Comparison of ENCODE assay signal across 8 mouse cellular contexts in genomic region chr3:103438791-103439354, GRCm38 (mm10).
DNase-seq lines count a peak whose midpoint lies in the region; ATAC-seq and TF ChIP-seq lines count a peak whose summit lies in the region.

No protein-coding gene starts in this region.

- H3K4me3 ChIP-seq in kidney, adult 2 months (ENCODE audit: insufficient read depth, low read depth, low read length) = no peak overlapping the region
- H3K4me3 ChIP-seq in kidney, embryonic 16.5 days (ENCODE audit: low read length) = no peak overlapping the region
- no peak overlapping the region for H3K4me3 ChIP-seq in thymus, adult 2 months (ENCODE audit: control insufficient read depth, insufficient read depth, low read length)

- H3K4me2 ChIP-seq in kidney, embryonic 16.5 days (replicated peaks; ENCODE audit: low read depth, low read length) = no peak overlapping the region

- no peak for ATAC-seq in kidney, embryonic 16.5 days (ENCODE audit: low FRiP score, low TSS enrichment)

- TF ChIP-seq CTCF in kidney, adult 2 months (conservative IDR thresholded peaks at IDR 0.05; ENCODE audit: insufficient read depth, insufficient read length, low read depth, low read length) = peak; percentile 68
- peak; percentile 51; the same call in 1 of the 2 replicates for TF ChIP-seq CTCF in thymus, adult 2 months (IDR thresholded peaks at IDR 0.05; ENCODE audit: borderline replicate concordance, control insufficient read depth, extremely low read depth, insufficient read depth, low read length, poor library complexity)

- H3K9me3 ChIP-seq in kidney, embryonic 16.5 days (ENCODE audit: low read length) = no peaks in the 10 kb centered on the region

- H3K9ac ChIP-seq in kidney, embryonic 16.5 days (replicated peaks; ENCODE audit: low read length) = no peak overlapping the region

- H3K4me1 ChIP-seq in kidney, adult 2 months (ENCODE audit: control insufficient read depth, insufficient read depth, low read length) = no peaks in the 10 kb centered on the region
- H3K4me1 ChIP-seq in kidney, embryonic 16.5 days (ENCODE audit: insufficient read depth, low read length) = peaks cover 3% of the 10 kb centered on the region; the same call in 1 of the 2 replicates
- H3K4me1 ChIP-seq in thymus, adult 2 months (replicated peaks; ENCODE audit: control insufficient read depth, insufficient read depth, low read length) = peaks cover 11% of the 10 kb centered on the region

- no peaks in the 10 kb centered on the region for H3K27me3 ChIP-seq in kidney, adult 2 months (replicated peaks; ENCODE audit: control insufficient read depth, insufficient read depth, low read length)
- H3K27me3 ChIP-seq in kidney, embryonic 16.5 days (ENCODE audit: insufficient read depth, low read length) = no peaks in the 10 kb centered on the region
- H3K27me3 ChIP-seq in thymus, adult 2 months (ENCODE audit: control insufficient read depth, insufficient read depth, low read length) = no peaks in the 10 kb centered on the region

- no peaks in the 10 kb centered on the region for H3K36me3 ChIP-seq in kidney, adult 2 months (ENCODE audit: control insufficient read depth, insufficient read depth, low read length)
- H3K36me3 ChIP-seq in kidney, embryonic 16.5 days (ENCODE audit: insufficient read depth, low read length) = no peaks in the 10 kb centered on the region
- no peaks in the 10 kb centered on the region for H3K36me3 ChIP-seq in thymus, adult 2 months (ENCODE audit: control insufficient read depth, insufficient read depth, low read length)

- H3K27ac ChIP-seq in kidney, adult 2 months (ENCODE audit: insufficient read depth, low read depth, low read length) = no peak overlapping the region
- H3K27ac ChIP-seq in kidney, embryonic 16.5 days (ENCODE audit: low read length) = no peak overlapping the region
- no peak overlapping the region for H3K27ac ChIP-seq in thymus, adult 2 months (ENCODE audit: control insufficient read depth, insufficient read depth, low read length)

- intact Hi-C loops in heart, postnatal 36 days (cut with DNase I) = no loop called here
- intact Hi-C loops in left cerebral cortex, postnatal 36 days (cut with DNase I) = no loop called here

- no peak for TF ChIP-seq POLR2A in kidney, adult 2 months (IDR thresholded peaks at IDR 0.05; ENCODE audit: low read depth, low read length)
- TF ChIP-seq POLR2A in thymus, adult 2 months (IDR thresholded peaks at IDR 0.05; ENCODE audit: control insufficient read depth, extremely low read depth, insufficient read depth, low read length, poor library complexity) = no peak

- WGBS in kidney, adult 2 months = 75% methylated on average over 12 of the region's 12 CpGs
- 66% methylated on average over 12 of the region's 12 CpGs for WGBS in kidney, embryonic 16.5 days
- WGBS in thymus, adult 2 months = 44% methylated on average over 12 of the region's 12 CpGs

- DNase-seq in kidney, adult 2 months = peak; percentile 47
- peak; percentile 51 to 86 for DNase-seq in adrenal gland, adult (ENCODE audit: inconsistent age in 2 of 2, low spot score in 1 of 2)
- DNase-seq in embryo, embryonic 10.5 days (ENCODE audit: low spot score) = peak; percentile 84
- peak; percentile 55 to 66 for DNase-seq in heart, postnatal 36 days
- DNase-seq in left cerebral cortex, postnatal 36 days (ENCODE audit: low spot score in 2 of 2) = peak; percentile 20 to 36
- peak; percentile 85 for DNase-seq in naive thymus-derived CD4-positive, alpha-beta T cell, adult 2 months (ENCODE audit: low read depth)
- DNase-seq in thymus, adult 2 months = peak; percentile 82

Comparison
In these comparisons a context has a peak if more than half of its experiments do, and no peak if none do; other contexts are left out.
1. DNase-seq: peak in every context shown above with its lines; median percentile 85 in naive thymus-derived CD4-positive, alpha-beta T cell, adult 2 months; 84 in embryo, embryonic 10.5 days; 82 in thymus, adult 2 months; 68 in adrenal gland, adult; 60 in heart, postnatal 36 days; 47 in kidney, adult 2 months; 28 in left cerebral cortex, postnatal 36 days.